Mouse (Mus musculus): ENCODE data around the gene Ppp4c.
"Not testable (repeated sequence)": the region's sequence is repeated elsewhere in the genome, so short reads cannot be mapped to it uniquely, and the experiment has no call there.

Gene Ppp4c

GRCm38 (mm10) chr7:126781661-126782370 lies 10.5 kb downstream of the Ppp4c start:
- DNase-seq (ENCODE audit: extremely low read depth, insufficient read length, low spot score) = no peak

GRCm38 (mm10) chr7:126780971-126781635 lies 11.2 kb downstream of the Ppp4c start, which contains the start of gene Tbx6:
Gene Tbx6 (plus strand): TSS chr7:126781483.
- no peak for DNase-seq (ENCODE audit: extremely low read depth, insufficient read length, low spot score)

GRCm38 (mm10) chr7:126779983-126780970 lies 12.0 kb downstream of the Ppp4c start:
- DNase-seq (ENCODE audit: extremely low read depth, insufficient read length, low spot score) = peak; percentile 64

- not testable (repeated sequence) for DNase-seq (ENCODE audit: extremely low read depth, insufficient read length, low spot score)
These were observed 13.2 kb downstream of the Ppp4c start for GRCm38 (mm10) chr7:126779101-126779500.

GRCm38 (mm10) chr7:126778147-126778546 lies 14.1 kb downstream of the Ppp4c start:
- no peak for DNase-seq (ENCODE audit: extremely low read depth, insufficient read length, low spot score)

- no peak for DNase-seq (ENCODE audit: extremely low read depth, insufficient read length, low spot score)
These were observed 14.8 kb downstream of the Ppp4c start for GRCm38 (mm10) chr7:126777476-126777875.

GRCm38 (mm10) chr7:126776598-126777057 lies 15.7 kb downstream of the Ppp4c start, which contains the start of gene Ypel3:
Gene Ypel3 (plus strand): TSS chr7:126776955.
- peak; percentile 95 for DNase-seq (ENCODE audit: extremely low read depth, insufficient read length, low spot score)

GRCm38 (mm10) chr7:126775978-126776234 lies 16.4 kb downstream of the Ppp4c start:
- no peak for DNase-seq (ENCODE audit: extremely low read depth, insufficient read length, low spot score)

- DNase-seq (ENCODE audit: extremely low read depth, insufficient read length, low spot score) = no peak
These were observed 16.9 kb downstream of the Ppp4c start for GRCm38 (mm10) chr7:126775185-126775977.

- no peak for DNase-seq (ENCODE audit: extremely low read depth, insufficient read length, low spot score)
These were observed 17.8 kb downstream of the Ppp4c start for GRCm38 (mm10) chr7:126774463-126774862.

- DNase-seq (ENCODE audit: extremely low read depth, insufficient read length, low spot score) = no peak
These were observed 18.9 kb downstream of the Ppp4c start for GRCm38 (mm10) chr7:126773351-126773750.

- DNase-seq (ENCODE audit: extremely low read depth, insufficient read length, low spot score) = no peak
These were observed 21.5 kb downstream of the Ppp4c start for GRCm38 (mm10) chr7:126770784-126771183.

GRCm38 (mm10) chr7:126767001-126767400 lies 25.3 kb downstream of the Ppp4c start:
- DNase-seq (ENCODE audit: extremely low read depth, insufficient read length, low spot score) = no peak

GRCm38 (mm10) chr7:126766201-126766600 lies 26.1 kb downstream of the Ppp4c start, which contains the start of gene Gdpd3:
Gene Gdpd3 (plus strand): TSS chr7:126766334.
- peak; percentile 54 for DNase-seq (ENCODE audit: extremely low read depth, insufficient read length, low spot score)

- no peak for DNase-seq (ENCODE audit: extremely low read depth, insufficient read length, low spot score)
These were observed 26.8 kb downstream of the Ppp4c start for GRCm38 (mm10) chr7:126765540-126765939.

GRCm38 (mm10) chr7:126762471-126763008 lies 29.8 kb downstream of the Ppp4c start:
- DNase-seq (ENCODE audit: extremely low read depth, insufficient read length, low spot score) = no peak

- no peak for DNase-seq (ENCODE audit: extremely low read depth, insufficient read length, low spot score)
These were observed 30.7 kb downstream of the Ppp4c start for GRCm38 (mm10) chr7:126761529-126762067.

GRCm38 (mm10) chr7:126760956-126761355 lies 31.3 kb downstream of the Ppp4c start:
- DNase-seq (ENCODE audit: extremely low read depth, insufficient read length, low spot score) = no peak

- DNase-seq (ENCODE audit: extremely low read depth, insufficient read length, low spot score) = peak; percentile 52
These were observed 31.9 kb downstream of the Ppp4c start for GRCm38 (mm10) chr7:126760391-126760802.

All from 3134 (cell line).